Mouse (Mus musculus) heart, postnatal 0 days (tissue): ENCODE data around the gene Gm2115. TPM values are rescaled to one million over a fixed set of nuclear protein-coding genes. Genes with fewer than 3 reads are reported as not detected.
A peak's percentile ranks its signal among the peaks of the same experiment; 100 is the strongest.

Experiments used
- ATAC-seq: fragments of 200-750 bp; cut with Nextera tagmentation; 2 replicates; pipeline ENCODE4 v1.8.0; 2017; ENCODE audit warnings: low read depth, moderate number of reproducible peaks, moderate library complexity; ENCODE audit not compliant: insufficient read depth
- DNase-seq: peaks from one replicate; pipeline ENCODE4 v3.0.0-alpha.2; 2016; ENCODE audit warnings: low spot score
- H3K27ac ChIP-seq: fragments of 300-500 bp; sonication (generic); 2 replicates; pipeline ENCODE4 v1.5.1; 2014; ENCODE audit warnings: low read depth, mild to moderate bottlenecking
- H3K27me3 ChIP-seq: fragments of 300-500 bp; sonication (generic); 2 replicates; pipeline ENCODE4 v1.6.1; 2014; ENCODE audit warnings: low read length, mixed read lengths; ENCODE audit not compliant: control insufficient read depth, insufficient read depth
- H3K36me3 ChIP-seq: fragments of 300-500 bp; sonication (generic); replicated peaks from 2 replicates; pipeline ENCODE4 v1.6.1; 2014; ENCODE audit warnings: low read length, mixed read lengths; ENCODE audit not compliant: control insufficient read depth, insufficient read depth
- H3K4me1 ChIP-seq: fragments of 300-500 bp; sonication (generic); 2 replicates; pipeline ENCODE4 v1.6.1; 2014; ENCODE audit warnings: antibody characterized with exemption; ENCODE audit not compliant: control insufficient read depth, insufficient read depth
- H3K4me2 ChIP-seq: fragments of 300-500 bp; sonication (generic); 2 replicates; pipeline ENCODE4 v1.6.1; 2014; ENCODE audit warnings: low read depth, mild to moderate bottlenecking, low read length, moderate library complexity
- H3K4me3 ChIP-seq: fragments of 300-500 bp; sonication (generic); 2 replicates; pipeline ENCODE4 v1.5.1; 2014; ENCODE audit warnings: low read depth, low read length
- H3K9ac ChIP-seq: fragments of 300-500 bp; sonication (generic); replicated peaks from 2 replicates; pipeline ENCODE4 v1.6.1; 2014; ENCODE audit warnings: low read depth, low read length, mixed read lengths
- H3K9me3 ChIP-seq: fragments of 300-500 bp; sonication (generic); replicated peaks from 2 replicates; pipeline ENCODE4 v1.6.1; 2016; ENCODE audit warnings: low read length; ENCODE audit not compliant: control insufficient read depth
- CTCF ChIP-seq: IDR thresholded peaks from 2 replicates; pipeline ENCODE4 v1.5.1; 2016; ENCODE audit warnings: antibody characterized with exemption, control low read depth, low read depth
- EP300 ChIP-seq: IDR thresholded peaks from 2 replicates; pipeline ENCODE4 v1.6.1; 2016; ENCODE audit warnings: antibody characterized with exemption, low read depth
- WGBS: fragments of 180-500 bp; shearing (Covaris S2); extraction: QIAGEN DNeasy Blood & Tissue Kit; methylation state at CpG from one replicate; pipeline ENCODE4 v1.1.7; 2014; 5-methylcytosine and 5-hydroxymethylcytosine counted together
- polyA plus RNA-seq: library from polyadenylated mRNA; unstranded; fragments of >200 nt; fragmentation: Nextera tagmentation; extraction: Ambion mirVana; gene quantifications from 2 replicates; pipeline ENCODE4 v1.2.1, GENCODE M21; 2015
- total RNA-seq: library from RNA; depleted of rRNA; stranded (reverse); fragments of >200 nt; gene quantifications from 2 replicates; pipeline ENCODE4 v1.2.3, GENCODE M21; 2014; ENCODE audit warnings: low replicate concordance

The Gm2115 gene
- total and polyA plus RNA-seq, 2 experiments from 2014 or later = 1.1 TPM; not detected in 1

GRCm38 (mm10) chr7:84566200-84566599 is 37.4 kb downstream of the Gm2115 start:
- H3K9ac ChIP-seq = no peak overlapping the region
- peak overlapping the region; percentile 62 for H3K27ac ChIP-seq
- no peak overlapping the region for H3K4me2 ChIP-seq
- no peaks in the 10 kb centered on the region for H3K9me3 ChIP-seq
- ATAC-seq (peak; percentile 94), DNase-seq (peak; percentile 80)
- H3K36me3 ChIP-seq = no peaks in the 10 kb centered on the region
- H3K4me1 ChIP-seq = 0 out of 2 replicates have a peak, but pooled peaks cover 4% of the 10 kb centered on the region
- no peak for TF ChIP-seq EP300
- H3K27me3 ChIP-seq = no peaks in the 10 kb centered on the region
- WGBS = 36% methylated on average over 6 of the region's 6 CpGs
- H3K4me3 ChIP-seq = no peak overlapping the region

GRCm38 (mm10) chr7:84577034-84577433 is 48.3 kb downstream of the Gm2115 start:
- H3K4me1 ChIP-seq = no peaks in the 10 kb centered on the region
- no peaks in the 10 kb centered on the region for H3K36me3 ChIP-seq
- WGBS = 77% methylated on average over 2 of the region's 2 CpGs
- no peak overlapping the region for H3K4me3 ChIP-seq
- no peak overlapping the region for H3K9ac ChIP-seq
- DNase-seq = no peak
- no peak for TF ChIP-seq CTCF
- H3K4me2 ChIP-seq = no peak overlapping the region
- no peak overlapping the region for H3K27ac ChIP-seq
- no peaks in the 10 kb centered on the region for H3K27me3 ChIP-seq
- no peak; the same call in 1 of the 2 replicates for ATAC-seq
- no peaks in the 10 kb centered on the region for H3K9me3 ChIP-seq

GRCm38 (mm10) chr7:84578841-84579240 is 50.1 kb downstream of the Gm2115 start:
- no CpG with 5 or more reads among the region's 1 CpGs for WGBS

GRCm38 (mm10) chr7:84579769-84580168 is 51.0 kb downstream of the Gm2115 start:
- Histone ChIP-seq H3K4me1 (no peaks in the 10 kb centered on the region), H3K27me3 (no peaks in the 10 kb centered on the region), H3K9me3 (no peaks in the 10 kb centered on the region), H3K4me2 (no peak overlapping the region), H3K36me3 (no peaks in the 10 kb centered on the region), H3K9ac (no peak overlapping the region), H3K27ac (no peak overlapping the region), H3K4me3 (no peak overlapping the region)
- WGBS = 64% methylated on average over 1 of the region's 1 CpGs
- TF ChIP-seq CTCF (no peak), EP300 (no peak)
- DNase-seq (no peak), ATAC-seq (no peak)

More at GRCm38 (mm10) chr7:84578841-84579240, 50.1 kb downstream of the Gm2115 start:
- Histone ChIP-seq H3K9me3 (no peaks in the 10 kb centered on the region), H3K4me1 (no peaks in the 10 kb centered on the region), H3K9ac (no peak overlapping the region), H3K27me3 (no peaks in the 10 kb centered on the region), H3K4me2 (no peak overlapping the region), H3K4me3 (no peak overlapping the region), H3K36me3 (no peaks in the 10 kb centered on the region), H3K27ac (no peak overlapping the region)
- ATAC-seq = no peak
- no peak for DNase-seq
- TF ChIP-seq CTCF = no peak
- TF ChIP-seq EP300 = no peak

- DNase-seq (no peak), ATAC-seq (no peak)
- no peak overlapping the region for H3K9ac ChIP-seq
- no peak overlapping the region for H3K4me2 ChIP-seq
- 90% methylated on average over 4 of the region's 4 CpGs for whole genome bisulfite sequencing
- no peak for TF ChIP-seq CTCF
- TF ChIP-seq EP300 = no peak
- no peak overlapping the region for H3K27ac ChIP-seq
- H3K9me3 ChIP-seq = no peaks in the 10 kb centered on the region
- no peaks in the 10 kb centered on the region for H3K4me1 ChIP-seq
- no peak overlapping the region for H3K4me3 ChIP-seq
- no peaks in the 10 kb centered on the region for H3K27me3 ChIP-seq
- no peaks in the 10 kb centered on the region for H3K36me3 ChIP-seq
These were observed 56.3 kb downstream of the Gm2115 start for GRCm38 (mm10) chr7:84585086-84585485.

- WGBS = 54% methylated on average over 3 of the region's 3 CpGs
- TF ChIP-seq CTCF (no peak), EP300 (no peak)
- no peak for ATAC-seq
- H3K9ac ChIP-seq = no peak overlapping the region
- no peak overlapping the region for H3K4me2 ChIP-seq
- no peaks in the 10 kb centered on the region for H3K4me1 ChIP-seq
- no peak overlapping the region for H3K4me3 ChIP-seq
- no peaks in the 10 kb centered on the region for H3K9me3 ChIP-seq
- no peak overlapping the region for H3K27ac ChIP-seq
- no peak for DNase-seq
- H3K36me3 ChIP-seq = no peaks in the 10 kb centered on the region
- H3K27me3 ChIP-seq = no peaks in the 10 kb centered on the region
These were observed 57.8 kb downstream of the Gm2115 start for GRCm38 (mm10) chr7:84586360-84587100.
